Mouse (Mus musculus) MEL (cell line): Measurements from ENCODE around the gene Cpsf4l. TPM values are rescaled to one million over a fixed set of nuclear protein-coding genes. Genes with fewer than 3 reads are reported as not detected.

Experiments used
- DNase-seq: peaks from one replicate; pipeline ENCODE4 v3.0.0; 2011; ENCODE audit warnings: low read depth, low spot score
- H3K27ac ChIP-seq: 2 replicates; pipeline ENCODE4 v1.5.1; 2012; ENCODE audit warnings: low read depth, mild to moderate bottlenecking, control low read depth, low read length, moderate library complexity; ENCODE audit not compliant: control insufficient read depth
- H3K27me3 ChIP-seq, 2 experiments: fragments of 150-350 bp in 1 of 2; sonication (generic) in 1 of 2; 2 replicates each; pipeline ENCODE4 v1.6.1; 2012; ENCODE audit warnings: low read length in 2 of 2, mild to moderate bottlenecking in 2 of 2, improper control_type of control experiment in 1 of 2, moderate library complexity in 1 of 2; ENCODE audit not compliant: insufficient read depth in 2 of 2, control insufficient read depth in 1 of 2
- H3K36me3 ChIP-seq, 2 experiments: 2 replicates each; pipeline ENCODE4 v1.6.1; 2012 to 2014; ENCODE audit warnings: low read length in 2 of 2, improper control_type of control experiment in 1 of 2, inconsistent platforms in 1 of 2, mild to moderate bottlenecking in 1 of 2; ENCODE audit not compliant: insufficient read depth in 2 of 2, control insufficient read depth in 1 of 2
- H3K4me1 ChIP-seq, 2 experiments: fragments of 150-350 bp in 1 of 2; sonication (generic) in 1 of 2; 2 replicates each; pipeline ENCODE4 v1.6.1; 2012; ENCODE audit warnings: low read length in 2 of 2, improper control_type of control experiment in 1 of 2, mild to moderate bottlenecking in 1 of 2; ENCODE audit not compliant: insufficient read depth in 2 of 2, control insufficient read depth in 1 of 2
- H3K4me3 ChIP-seq, 2 experiments: fragments of 150-350 bp in 1 of 2; sonication (generic) in 1 of 2; 2 replicates each; pipeline ENCODE4 v1.5.1; 2012; ENCODE audit warnings: low read depth in 2 of 2, low read length in 2 of 2, mild to moderate bottlenecking in 2 of 2, moderate library complexity in 2 of 2, control low read depth in 1 of 2, improper control_type of control experiment in 1 of 2; ENCODE audit not compliant: control insufficient read depth in 1 of 2, insufficient read depth in 1 of 2
- H3K79me2 ChIP-seq: 2 replicates; pipeline ENCODE4 v1.6.1; 2012; ENCODE audit warnings: mild to moderate bottlenecking, low read length, moderate library complexity; ENCODE audit not compliant: control insufficient read depth, poor library complexity, insufficient read depth
- H3K9ac ChIP-seq: 2 replicates; pipeline ENCODE4 v1.6.1; 2012; ENCODE audit warnings: low read depth, mild to moderate bottlenecking, control low read depth, low read length, moderate library complexity; ENCODE audit not compliant: control insufficient read depth, poor library complexity, severe bottlenecking
- H3K9me3 ChIP-seq: fragments of 150-350 bp; sonication (generic); replicated peaks from 2 replicates; pipeline ENCODE4 v1.6.1; 2012; ENCODE audit warnings: mild to moderate bottlenecking, low read length, improper control_type of control experiment, moderate library complexity; ENCODE audit not compliant: insufficient read depth
- BHLHE40 ChIP-seq: IDR thresholded peaks from 2 replicates; pipeline ENCODE4 v1.6.1; 2012; ENCODE audit warnings: low read depth, mild to moderate bottlenecking, inconsistent platforms, low read length, improper control_type of control experiment, borderline replicate concordance
- CHD1 ChIP-seq: IDR thresholded peaks from 2 replicates; pipeline ENCODE4 v1.6.1; 2012; ENCODE audit warnings: low read depth, mild to moderate bottlenecking, inconsistent platforms, low read length, improper control_type of control experiment
- ETS1 ChIP-seq: IDR thresholded peaks from 2 replicates; pipeline ENCODE4 v1.6.1; 2012; ENCODE audit warnings: low read depth, mild to moderate bottlenecking, inconsistent platforms, low read length, improper control_type of control experiment, moderate library complexity
- HCFC1 ChIP-seq: IDR thresholded peaks from 2 replicates; pipeline ENCODE4 v1.6.1; 2012; ENCODE audit warnings: low read depth, mild to moderate bottlenecking, inconsistent platforms, low read length, improper control_type of control experiment, moderate library complexity
- JUND ChIP-seq: IDR thresholded peaks from 2 replicates; pipeline ENCODE4 v1.6.1; 2011; ENCODE audit warnings: low read depth, mild to moderate bottlenecking, improper control_type of control experiment, low read length
- KAT2A ChIP-seq: conservative IDR thresholded peaks from 2 replicates; pipeline ENCODE4 v1.6.1; 2012; ENCODE audit warnings: low read depth, low read length, improper control_type of control experiment, inconsistent platforms
- MAFK ChIP-seq: IDR thresholded peaks from 2 replicates; pipeline ENCODE4 v1.6.1; 2011; ENCODE audit warnings: low read depth, mild to moderate bottlenecking, low read length, improper control_type of control experiment, borderline replicate concordance
- MAZ ChIP-seq: IDR thresholded peaks from 2 replicates; pipeline ENCODE4 v1.6.1; 2012; ENCODE audit warnings: low read depth, mild to moderate bottlenecking, inconsistent platforms, low read length, improper control_type of control experiment
- MEF2A ChIP-seq: IDR thresholded peaks from 2 replicates; pipeline ENCODE4 v1.6.1; 2014; ENCODE audit warnings: low read depth, mild to moderate bottlenecking, inconsistent platforms, low read length, improper control_type of control experiment; ENCODE audit not compliant: poor library complexity, insufficient replicate concordance, severe bottlenecking; ENCODE audit errors: extremely low read depth
- MYB ChIP-seq: IDR thresholded peaks from 2 replicates; pipeline ENCODE4 v1.6.1; 2011; ENCODE audit warnings: mild to moderate bottlenecking, low read depth, low read length, improper control_type of control experiment
- POLR2AphosphoS2 ChIP-seq: IDR thresholded peaks from 2 replicates; pipeline ENCODE4 v1.6.1; 2011; ENCODE audit warnings: low read length, improper control_type of control experiment
- POLR2AphosphoS5 ChIP-seq: IDR thresholded peaks from 2 replicates; pipeline ENCODE4 v1.6.1; 2012; ENCODE audit warnings: low read depth, borderline replicate concordance, mild to moderate bottlenecking, inconsistent platforms, low read length, moderate library complexity, mixed read lengths
- RCOR1 ChIP-seq: IDR thresholded peaks from 2 replicates; pipeline ENCODE4 v1.6.1; 2012; ENCODE audit warnings: low read depth, mild to moderate bottlenecking, inconsistent platforms, low read length, improper control_type of control experiment
- USF1 ChIP-seq: IDR thresholded peaks from 2 replicates; pipeline ENCODE4 v1.6.1; 2014; ENCODE audit warnings: low read depth, mild to moderate bottlenecking, inconsistent platforms, low read length, improper control_type of control experiment, moderate library complexity
- ZKSCAN1 ChIP-seq: IDR thresholded peaks from 2 replicates; pipeline ENCODE4 v1.6.1; 2012; ENCODE audit warnings: low read depth, mild to moderate bottlenecking, inconsistent platforms, low read length, improper control_type of control experiment, moderate library complexity
- polyA plus RNA-seq, 2 experiments: library from polyadenylated mRNA; stranded (reverse) in 1 of 2; unstranded in 1 of 2; fragments of >175 nt in 1 of 2; fragments of >200 nt in 1 of 2; gene quantifications; 2 replicates each; pipeline versions ENCODE4 v1.2.1 to v1.2.4; 2012; ENCODE audit warnings: low replicate concordance in 2 of 2, low read depth in 1 of 2; ENCODE audit not compliant: insufficient read length in 2 of 2, insufficient read depth in 1 of 2, missing spikeins in 1 of 2
- total RNA-seq: library from RNA; depleted of rRNA; stranded (reverse); fragments of 300-350 nt; gene quantifications from 2 replicates; pipeline ENCODE4 v1.2.3, GENCODE M21; 2012

The Cpsf4l gene
- total and polyA plus RNA-seq, 3 experiments: 0.70 TPM; not detected in 2

DNA sequence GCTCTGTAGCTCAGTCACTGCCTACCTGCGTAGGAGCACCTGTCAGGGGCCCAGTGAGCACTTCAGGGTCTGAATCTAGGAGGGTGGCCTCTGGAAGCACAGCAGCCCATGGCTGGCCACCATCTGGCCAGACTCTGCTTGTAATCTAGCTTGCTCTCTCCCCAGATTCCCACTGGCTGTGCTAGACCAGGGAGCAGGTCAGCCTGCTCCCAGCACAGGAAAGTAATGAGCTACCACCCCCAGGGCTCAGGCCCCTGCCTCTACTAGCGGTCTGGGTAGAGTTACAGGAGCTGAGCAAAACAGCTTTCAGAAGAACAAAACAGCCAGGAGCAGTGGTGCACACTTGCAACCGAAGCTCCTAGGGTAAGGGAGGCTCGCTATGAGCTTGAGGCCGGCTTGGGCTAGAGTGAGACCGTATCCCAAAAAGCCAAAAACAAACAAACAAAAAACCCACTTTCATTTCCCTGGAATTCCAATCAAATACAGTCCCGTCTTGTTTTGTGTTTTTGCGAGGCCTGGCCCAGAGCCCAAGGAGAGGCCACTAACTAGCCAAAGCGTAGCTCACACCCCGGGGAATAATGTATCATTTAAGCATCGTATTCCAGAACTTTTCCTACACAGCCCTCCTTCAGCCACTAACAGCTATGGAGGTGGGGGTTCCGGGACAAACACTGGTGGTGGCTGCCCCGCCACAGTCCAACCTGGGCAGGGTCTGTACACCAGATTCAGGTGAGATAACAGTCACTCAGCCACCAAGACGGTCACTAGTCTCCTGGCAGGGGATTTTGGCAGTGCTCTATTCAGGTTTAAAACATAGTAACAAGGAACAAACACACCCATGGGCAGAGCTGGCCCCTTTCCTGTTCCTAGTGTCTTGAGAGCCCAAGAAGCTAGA lies 17.4 kb upstream of the Cpsf4l start:
- no peak for DNase-seq
- H3K27me3 ChIP-seq: no peaks in the 10 kb centered on the region
- H3K36me3 ChIP-seq: peaks cover 0 to 5% of the 10 kb centered on the region in 2 experiments; a peak in 1 of 4 replicates
- no peaks in the 10 kb centered on the region for H3K9me3 ChIP-seq
- TF ChIP-seq MAFK (no peak), JUND (no peak), ZKSCAN1 (no peak), CHD1 (no peak), MEF2A (no peak), MAZ (no peak), USF1 (no peak), MYB (no peak), POLR2AphosphoS5 (no peak), RCOR1 (no peak), BHLHE40 (no peak), ETS1 (no peak), HCFC1 (no peak), KAT2A (no peak)
- no peak overlapping the region for H3K9ac ChIP-seq
- H3K27ac ChIP-seq: no peak overlapping the region
- no peaks in the 10 kb centered on the region for H3K4me1 ChIP-seq
- no peaks in the 10 kb centered on the region for H3K79me2 ChIP-seq
- no peak overlapping the region for H3K4me3 ChIP-seq

- 0 out of 2 replicates have a peak, but pooled peaks have one; percentile 19 for TF ChIP-seq POLR2AphosphoS2
- no peak for TF ChIP-seq USF1
- Histone ChIP-seq H3K4me1 (no peaks in the 10 kb centered on the region), H3K9me3 (no peaks in the 10 kb centered on the region), H3K9ac (no peak overlapping the region), H3K79me2 (no peaks in the 10 kb centered on the region), H3K4me3 (no peak overlapping the region), H3K27ac (no peak overlapping the region), H3K27me3 (no peaks in the 10 kb centered on the region), H3K36me3 (peaks cover 0 to 1% of the 10 kb centered on the region in 2 experiments; a peak in 1 of 4 replicates)
- DNase-seq: no peak
Observed at GRCm38 (mm10) chr11:113725235-113726048, 15.6 kb upstream of the Cpsf4l start.
